Mouse (Mus musculus) hindlimb bud, embryonic 11.5 days (tissue): ENCODE data around the gene Slc7a5.

ENCODE experiments used
- DNase-seq: peaks from one replicate; pipeline ENCODE4 v3.0.0-alpha.2; 2012; ENCODE audit warnings: low read depth, low spot score; ENCODE audit errors: extremely low spot score

The Slc7a5 gene

GRCm38 (mm10) chr8:121907587-121908248 is at the start of gene Slc7a5:
Gene Slc7a5 (minus strand): TSS chr8:121907694.
- DNase-seq, result peak; percentile 71

- no peak for DNase-seq
Measured at GRCm38 (mm10) chr8:121955825-121956500, 48.5 kb upstream of the Slc7a5 start.

- no peak for DNase-seq
Measured at GRCm38 (mm10) chr8:121954981-121955555, 47.6 kb upstream of the Slc7a5 start.

GRCm38 (mm10) chr8:121953821-121954545 is 46.5 kb upstream of the Slc7a5 start:
- DNase-seq, result no peak

GRCm38 (mm10) chr8:121952800-121953199 is 45.3 kb upstream of the Slc7a5 start:
- no peak for DNase-seq

- no peak for DNase-seq
Measured at GRCm38 (mm10) chr8:121952122-121952521, 44.6 kb upstream of the Slc7a5 start.

- DNase-seq, result no peak
Measured at GRCm38 (mm10) chr8:121951656-121952009, 44.1 kb upstream of the Slc7a5 start.

GRCm38 (mm10) chr8:121950749-121951655 is 43.5 kb upstream of the Slc7a5 start:
- DNase-seq, result no peak

DNA sequence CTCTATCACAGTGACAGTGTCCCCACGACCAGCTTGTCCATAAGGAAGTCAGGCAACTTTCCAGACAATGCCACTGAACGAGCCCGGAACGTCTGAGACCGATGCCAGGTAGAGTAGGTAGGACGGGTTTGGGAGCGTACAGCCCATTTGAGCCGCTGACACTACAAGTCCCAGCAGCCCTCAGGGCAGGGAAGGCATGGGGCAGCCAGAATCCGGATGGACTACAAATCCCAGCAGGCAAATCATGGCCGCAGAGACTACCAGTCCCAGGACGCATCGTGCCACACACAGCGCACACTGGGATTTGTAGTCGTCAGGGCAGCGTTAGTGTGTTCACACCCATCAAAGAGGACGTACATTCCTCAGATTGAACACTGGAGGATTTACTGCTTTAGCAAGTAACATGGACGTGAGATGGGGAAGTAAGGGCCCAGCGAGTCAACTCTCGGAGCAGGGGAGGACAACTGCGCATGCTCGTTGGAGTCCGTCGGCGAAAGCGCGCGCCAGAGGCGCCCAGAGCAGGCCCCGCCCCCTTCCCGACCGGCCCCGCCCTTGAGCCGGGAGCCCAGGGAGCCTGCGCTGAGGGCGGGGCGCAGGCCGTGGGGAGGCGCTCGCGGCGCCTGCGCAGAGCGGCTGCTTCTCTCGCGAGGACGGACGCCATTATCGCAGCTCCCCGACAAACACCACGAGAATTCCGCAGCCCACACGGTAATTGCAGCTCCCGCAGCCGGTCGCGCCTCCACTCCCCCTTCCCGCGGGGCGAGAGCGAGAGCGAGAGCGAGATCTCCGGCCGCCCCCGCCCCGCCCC is 42.7 kb upstream of the Slc7a5 start:
- peak; percentile 97 for DNase-seq

- DNase-seq, result no peak
Measured at GRCm38 (mm10) chr8:121949222-121949800, 41.8 kb upstream of the Slc7a5 start, which contains the start of gene Banp. Gene Banp (plus strand): TSS chr8:121949750.

DNA sequence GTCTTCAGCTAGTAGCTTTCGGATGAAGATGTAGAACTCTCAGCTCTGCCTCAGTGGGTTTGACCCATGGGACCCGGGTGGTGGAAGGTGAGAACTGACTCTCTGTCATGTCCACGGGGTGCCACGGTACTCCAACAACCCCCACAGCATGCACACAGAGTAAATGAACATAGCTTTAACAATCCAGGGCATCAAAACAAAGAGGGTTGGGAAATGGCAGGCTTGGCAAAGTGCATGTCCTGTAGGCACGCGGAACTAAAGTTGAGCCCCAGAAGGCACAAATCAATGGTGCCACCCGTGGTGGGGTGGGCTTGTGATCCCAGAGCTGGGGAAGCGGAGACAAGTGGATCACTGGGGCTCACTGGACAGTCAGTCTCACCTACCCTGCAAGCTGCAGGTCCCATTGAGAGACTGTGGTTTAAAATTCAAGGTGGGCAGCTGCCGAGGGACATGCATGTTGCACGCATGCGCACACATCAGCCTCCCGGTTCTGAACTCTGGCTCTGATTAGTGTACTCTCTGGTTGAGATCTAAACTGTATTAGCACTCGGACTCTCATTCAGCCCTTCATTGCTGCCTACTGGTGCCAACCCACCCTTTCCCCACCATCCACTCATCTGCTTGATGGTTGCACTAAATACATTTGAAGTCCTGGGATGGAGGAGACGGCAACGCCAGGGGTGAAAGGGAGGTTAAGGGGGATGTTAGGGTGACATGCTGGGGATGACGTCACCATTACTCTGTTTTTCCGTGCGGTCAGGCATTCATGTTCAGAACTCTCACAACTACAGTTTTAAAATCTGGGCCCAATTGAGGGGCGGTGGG is 41.0 kb upstream of the Slc7a5 start:
- no peak for DNase-seq

DNA sequence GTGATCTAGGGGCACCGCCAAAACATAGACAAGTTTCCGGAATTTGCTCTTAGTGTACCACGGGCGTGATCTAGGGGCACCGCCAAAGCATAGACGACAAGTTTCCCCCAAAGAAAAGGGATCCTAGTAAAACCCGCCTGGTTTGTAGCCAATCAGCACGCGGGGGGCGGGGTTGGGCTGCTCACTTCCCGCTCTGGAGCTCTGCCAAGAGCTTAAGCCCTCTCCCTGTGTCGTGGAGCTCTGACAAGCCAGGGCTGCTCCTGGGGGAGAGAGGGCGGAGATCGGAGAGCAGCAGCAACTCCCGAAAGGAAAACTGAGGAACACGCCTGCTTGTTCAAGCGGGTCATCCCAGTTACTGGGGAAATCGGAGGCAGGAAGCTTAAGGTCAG is 40.3 kb upstream of the Slc7a5 start:
- peak; percentile 77 for DNase-seq

- DNase-seq, result no peak
Measured at GRCm38 (mm10) chr8:121947047-121947752, 39.7 kb upstream of the Slc7a5 start.

- no peak for DNase-seq
Measured at GRCm38 (mm10) chr8:121946351-121946750, 38.9 kb upstream of the Slc7a5 start.

- no peak for DNase-seq
Measured at GRCm38 (mm10) chr8:121944831-121945230, 37.3 kb upstream of the Slc7a5 start, which contains the start of gene Car5a. Gene Car5a (minus strand): TSS chr8:121944904.

DNA sequence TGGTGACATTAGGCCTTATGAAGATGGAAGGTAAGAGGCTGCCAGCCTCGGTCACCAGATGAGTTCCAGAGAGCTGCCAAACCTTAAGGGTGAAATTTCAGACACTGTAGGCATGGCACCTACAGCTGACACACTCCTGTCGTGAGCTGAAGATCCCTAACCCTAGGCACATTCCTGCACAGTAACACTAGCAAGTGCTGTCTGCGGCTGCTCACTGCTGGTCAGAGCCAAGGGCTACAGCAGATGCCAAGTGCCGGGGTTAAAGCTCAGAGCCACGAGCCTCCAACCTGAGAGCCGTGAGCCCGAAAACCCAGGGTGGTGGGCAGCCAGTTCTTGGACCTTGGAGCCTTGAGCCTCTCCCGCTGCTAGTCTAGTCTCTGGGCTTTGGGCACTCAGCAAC is 36.2 kb upstream of the Slc7a5 start:
- no peak for DNase-seq

GRCm38 (mm10) chr8:121943057-121943540 is 35.6 kb upstream of the Slc7a5 start:
- DNase-seq, result no peak

- no peak for DNase-seq
Measured at GRCm38 (mm10) chr8:121938732-121939131, 31.2 kb upstream of the Slc7a5 start.
